Mouse (Mus musculus): ENCODE results near the gene Sox3.

The Sox3 gene

GRCm38 (mm10) chrX:60892801-60893681, at the start of gene Sox3:
Gene Sox3, minus strand, starts transcription at chrX:60893430.
- no peak for DNase-seq (ENCODE audit: low read depth)

DNA sequence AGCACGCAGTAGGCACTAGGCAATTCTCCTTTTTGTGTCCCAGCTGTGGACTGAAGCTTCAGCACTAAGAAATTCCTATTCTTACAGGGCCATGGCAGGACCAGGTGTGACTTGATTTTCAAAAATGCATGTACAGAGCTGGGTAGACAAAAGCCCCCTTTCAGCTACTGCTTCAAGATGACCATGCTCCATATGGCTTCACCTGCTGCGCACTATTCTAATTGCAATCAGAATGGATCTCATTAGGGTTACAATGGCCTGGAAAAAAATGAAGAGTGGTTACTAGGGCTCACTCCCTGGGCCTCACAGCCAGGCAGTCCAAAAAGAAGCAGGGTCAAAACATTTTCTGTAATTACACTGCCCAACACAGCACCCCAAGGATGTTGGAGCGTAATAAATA, 47.0 kb upstream of the Sox3 start:
- no peak for DNase-seq (ENCODE audit: low read depth)

DNA sequence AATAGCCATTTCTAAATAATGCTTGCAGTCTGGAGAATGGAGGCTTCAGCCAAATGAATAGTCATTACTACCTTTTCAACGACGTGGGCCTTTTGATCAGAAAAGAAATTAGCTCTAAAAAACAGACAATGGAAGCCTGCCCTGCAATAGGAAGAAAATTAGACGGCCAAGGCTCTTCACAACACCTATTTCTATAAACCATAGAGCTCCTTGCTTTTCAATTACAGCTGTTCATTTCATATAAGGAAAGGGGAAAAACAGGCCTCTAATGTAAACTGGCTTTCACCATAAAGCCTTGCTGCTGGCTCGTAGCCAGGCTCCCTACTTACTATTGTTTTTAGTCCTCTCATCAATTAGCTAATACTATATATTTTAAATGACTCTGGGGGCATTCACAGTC, 6.3 kb upstream of the Sox3 start:
- DNase-seq (ENCODE audit: low read depth) = no peak

DNA sequence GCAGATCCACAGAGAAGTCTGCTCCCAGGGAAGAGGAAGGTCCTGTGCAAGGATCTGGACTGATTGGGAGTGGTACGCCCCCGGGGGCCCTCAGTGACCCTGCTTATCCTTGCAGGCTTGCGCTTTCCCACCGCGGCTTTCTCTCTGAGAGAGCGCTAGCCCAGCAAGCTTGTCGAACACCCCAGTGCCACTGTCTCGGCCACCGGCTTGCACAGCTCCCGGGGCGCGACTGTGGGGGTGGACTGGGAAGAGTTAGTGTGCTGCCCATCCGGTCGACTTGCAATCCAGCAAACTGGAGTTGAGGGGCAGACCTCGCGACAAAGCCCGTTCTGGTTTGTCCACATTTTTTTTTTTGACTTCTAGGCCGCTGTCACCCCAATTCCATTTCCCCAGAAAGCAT, 5.4 kb upstream of the Sox3 start:
- no peak for DNase-seq (ENCODE audit: low read depth)

DNA sequence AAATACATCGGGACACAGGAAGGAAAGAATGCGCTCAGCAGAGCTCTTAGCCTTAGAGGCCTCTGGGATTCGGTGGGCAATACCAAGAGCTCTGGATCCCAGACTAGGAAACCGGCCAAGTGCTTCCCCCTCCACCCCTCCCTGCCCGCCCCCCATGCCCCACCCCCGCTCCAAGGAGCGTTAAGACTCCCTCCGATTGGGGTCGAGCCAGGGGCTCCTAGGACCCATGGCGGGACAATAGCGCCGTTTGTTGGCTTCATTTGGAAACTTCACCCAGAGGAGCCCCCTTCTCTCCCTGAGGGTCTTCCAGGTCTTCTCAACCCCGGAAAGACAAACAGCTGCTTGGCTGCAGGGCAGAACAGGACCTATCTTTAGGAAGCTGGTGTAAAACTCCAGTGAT, 3.1 kb upstream of the Sox3 start:
- no peak for DNase-seq (ENCODE audit: low read depth)

GRCm38 (mm10) chrX:60895416-60895815, 2.2 kb upstream of the Sox3 start:
- DNase-seq (ENCODE audit: low read depth) = no peak

DNA sequence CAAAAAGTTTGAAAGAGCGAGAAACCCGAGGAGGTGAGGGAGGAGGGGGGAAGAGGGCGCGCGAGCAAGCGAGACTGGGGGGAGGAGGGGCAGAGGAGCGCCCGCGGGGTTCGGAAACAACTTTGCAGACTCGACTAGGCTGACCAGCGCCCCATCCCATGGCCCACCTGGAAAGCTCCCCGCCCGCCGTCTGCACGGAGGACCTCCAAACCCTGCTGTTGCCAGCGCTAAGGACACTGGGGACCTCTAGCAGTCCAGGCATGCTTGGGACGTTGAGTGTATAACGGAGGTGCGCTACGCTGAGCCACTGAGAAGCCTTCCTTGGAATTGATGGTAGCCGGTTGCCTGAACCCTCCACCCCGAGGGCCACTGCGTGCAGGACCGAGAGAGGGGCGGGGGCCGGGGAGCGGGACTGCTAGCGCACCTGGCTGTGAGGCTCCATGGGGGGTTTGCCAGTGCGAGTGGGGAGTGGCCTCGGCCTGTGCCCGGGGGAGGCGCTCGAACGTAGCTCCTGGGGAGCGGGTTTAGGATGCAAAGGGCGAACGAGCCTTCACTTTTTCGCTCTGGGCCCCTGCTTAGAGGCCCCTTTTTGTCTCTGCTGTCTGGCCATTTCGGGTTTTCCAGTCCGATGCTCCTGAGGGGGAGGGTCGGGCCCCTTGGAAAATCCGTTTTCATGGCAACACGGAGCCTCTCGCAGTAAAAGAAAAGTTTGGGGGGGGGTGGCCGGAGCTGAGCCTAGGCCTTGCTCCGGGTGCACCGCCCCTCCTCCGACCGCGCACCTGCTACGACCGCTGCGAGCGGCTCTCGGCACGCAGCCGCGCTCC, 702 bp upstream of the Sox3 start:
- no peak for DNase-seq (ENCODE audit: low read depth)

DNA sequence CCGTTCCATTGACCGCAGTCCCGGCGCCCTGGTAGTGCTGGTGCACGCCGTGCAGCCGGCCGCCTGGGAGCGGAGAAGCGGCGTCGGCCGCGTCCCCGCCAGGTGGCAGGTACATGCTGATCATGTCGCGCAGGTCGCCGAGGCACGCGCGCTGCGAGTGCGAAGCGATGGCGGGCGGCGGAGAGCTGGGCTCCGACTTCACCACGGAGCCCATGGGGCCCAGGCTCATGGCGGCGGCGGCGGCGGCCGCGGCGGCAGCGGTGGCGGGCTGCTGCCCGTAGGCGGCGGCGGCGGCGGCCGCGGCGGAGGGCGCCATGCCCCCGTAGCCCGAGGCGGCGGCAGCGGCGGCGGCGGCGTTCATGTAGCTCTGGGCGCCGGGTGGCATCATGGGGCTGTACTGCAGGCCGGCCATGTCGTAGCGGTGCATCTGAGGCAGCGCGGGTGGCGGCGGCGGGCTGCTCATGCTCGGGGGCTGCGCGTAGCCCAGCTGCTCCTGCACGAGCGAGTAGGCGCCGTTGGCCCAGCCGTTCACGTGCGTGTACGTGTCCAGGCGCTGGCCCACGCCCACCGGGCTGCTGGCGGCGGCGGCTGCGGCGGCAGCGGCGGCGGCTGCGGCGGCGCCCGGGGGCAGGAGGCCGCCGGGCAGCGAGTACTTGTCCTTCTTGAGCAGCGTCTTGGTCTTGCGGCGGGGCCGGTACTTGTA, 981 bp downstream of the Sox3 start:
- no peak for DNase-seq (ENCODE audit: low read depth)

- no peak for DNase-seq (ENCODE audit: low read depth)
These were observed 1.7 kb downstream of the Sox3 start for GRCm38 (mm10) chrX:60891329-60892095.

DNA sequence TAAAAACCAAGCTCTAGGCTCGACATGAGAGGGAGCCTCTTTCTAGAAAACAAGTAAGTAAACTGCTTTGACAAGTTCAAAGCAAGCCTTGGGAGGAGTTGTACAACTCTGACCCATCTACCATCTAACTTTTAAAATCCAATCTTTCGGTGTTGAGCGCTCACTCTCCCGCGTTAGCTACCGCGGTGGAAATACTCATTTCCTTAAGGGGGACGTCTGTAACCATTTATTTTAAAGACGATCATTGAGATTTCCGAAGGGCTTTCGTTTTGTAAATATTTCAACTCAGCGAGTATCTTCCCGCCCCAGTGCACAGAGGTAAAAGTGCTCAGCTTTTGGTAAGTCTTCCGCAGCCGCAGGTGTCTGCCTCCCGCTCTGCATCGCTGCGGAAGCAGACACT, 2.6 kb downstream of the Sox3 start:
- no peak for DNase-seq (ENCODE audit: low read depth)

GRCm38 (mm10) chrX:60889956-60890485, 3.2 kb downstream of the Sox3 start:
- no peak for DNase-seq (ENCODE audit: low read depth)
